Mouse (Mus musculus) liver, postnatal 0 days (tissue): ENCODE results near the gene Taar8a.

Source experiments
- CTCF ChIP-seq: sonication (generic); IDR thresholded peaks from 2 replicates; pipeline ENCODE4 v1.5.1; 2016; ENCODE audit warnings: antibody characterized with exemption, low read depth
- EP300 ChIP-seq: IDR thresholded peaks from 2 replicates; pipeline ENCODE4 v1.6.1; 2016; ENCODE audit warnings: antibody characterized with exemption, low read depth, mild to moderate bottlenecking

DNA sequence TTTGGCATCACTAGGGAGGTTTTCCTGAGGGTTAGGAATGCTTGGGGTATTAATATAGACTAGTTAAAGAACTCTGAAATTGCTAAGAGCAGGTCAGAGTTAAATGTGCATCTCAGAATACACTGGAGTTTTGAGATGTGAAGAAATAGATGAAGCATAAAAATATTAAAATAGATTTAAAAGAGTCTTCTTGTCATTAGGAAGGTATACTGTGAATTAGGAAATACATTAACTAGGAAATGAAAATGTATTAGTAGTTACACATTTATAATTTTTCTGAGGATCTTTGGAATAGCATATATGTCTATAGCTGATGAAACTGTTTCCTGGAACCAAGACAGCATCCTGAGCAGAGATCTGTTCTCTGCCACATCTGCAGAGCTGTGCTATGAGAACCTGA, 27.1 kb upstream of the Taar8a start, which contains the start of gene Taar7f:
- TF ChIP-seq CTCF (no peak), EP300 (no peak)
